Mouse (Mus musculus): ENCODE measurements around the gene Gfi1. TPM values are rescaled to one million over a fixed set of nuclear protein-coding genes. Genes with fewer than 3 reads are reported as not detected.

Gene Gfi1
- polyA plus RNA-seq, 1 experiment from 2014 or later, result 0.08 TPM

- no peak overlapping the region for H3K27ac ChIP-seq
- no peak overlapping the region for H3K9ac ChIP-seq
- no peaks in the 10 kb centered on the region for H3K36me3 ChIP-seq
- no peak overlapping the region for H3K4me3 ChIP-seq
- no peak overlapping the region for H3K4me2 ChIP-seq (replicated peaks)
- ATAC-seq (ENCODE audit: low FRiP score, low read depth), result no peak
- H3K9me3 ChIP-seq, result 0 out of 2 replicates have a peak, but pooled peaks cover 6% of the 10 kb centered on the region
- WGBS, result 83% methylated on average over 8 of the region's 8 CpGs
- no peaks in the 10 kb centered on the region for H3K4me1 ChIP-seq
- H3K27me3 ChIP-seq, result no peaks in the 10 kb centered on the region
Measured at GRCm38 (mm10) chr5:107698888-107699287, 26.9 kb downstream of the Gfi1 start.

DNA sequence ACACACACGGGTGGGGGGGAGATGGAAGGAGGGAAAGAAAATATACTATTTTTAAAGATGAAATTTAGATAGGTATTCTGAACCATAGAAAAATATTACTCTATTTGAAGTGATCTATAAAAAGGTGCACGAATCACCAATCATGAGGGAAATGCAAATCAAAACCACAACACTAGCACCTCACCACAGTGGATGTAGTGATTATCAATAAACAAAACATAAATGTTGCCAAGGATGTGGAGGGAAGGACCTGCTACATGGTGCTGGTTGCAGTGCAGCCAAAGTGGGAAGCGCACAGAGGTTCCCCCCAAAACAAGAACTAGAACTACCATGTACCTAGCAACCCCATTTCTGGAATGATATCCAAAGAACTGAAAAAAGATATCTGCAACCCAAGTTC is 30.8 kb downstream of the Gfi1 start:
- no peak for ATAC-seq (ENCODE audit: low FRiP score, low read depth)
- H3K36me3 ChIP-seq, result no peaks in the 10 kb centered on the region
- H3K9me3 ChIP-seq, result 0 out of 2 replicates have a peak, but pooled peaks cover 6% of the 10 kb centered on the region
- H3K4me3 ChIP-seq, result no peak overlapping the region
- H3K9ac ChIP-seq, result no peak overlapping the region
- H3K27me3 ChIP-seq, result no peaks in the 10 kb centered on the region; the same call in 1 of the 2 replicates
- WGBS, result 80% methylated on average over 3 of the region's 3 CpGs
- H3K27ac ChIP-seq, result no peak overlapping the region
- H3K4me2 ChIP-seq (replicated peaks), result no peak overlapping the region
- H3K4me1 ChIP-seq, result no peaks in the 10 kb centered on the region

GRCm38 (mm10) chr5:107688499-107688866 is 37.4 kb downstream of the Gfi1 start:
- H3K4me2 ChIP-seq (replicated peaks), result peak overlapping the region; percentile 72
- WGBS, result 26% methylated on average over 9 of the region's 9 CpGs
- no peaks in the 10 kb centered on the region for H3K36me3 ChIP-seq
- no peak overlapping the region; the same call in 1 of the 2 replicates for H3K27ac ChIP-seq
- peaks cover 13% of the 10 kb centered on the region for H3K27me3 ChIP-seq
- no peaks in the 10 kb centered on the region for H3K9me3 ChIP-seq
- ATAC-seq (ENCODE audit: low FRiP score, low read depth), result no peak; the same call in 1 of the 2 replicates
- peak overlapping the region; percentile 51 for H3K4me3 ChIP-seq
- H3K9ac ChIP-seq, result peak overlapping the region; percentile 60
- peaks cover 8% of the 10 kb centered on the region; the same call in 1 of the 2 replicates for H3K4me1 ChIP-seq

GRCm38 (mm10) chr5:107687592-107688498 is 38.0 kb downstream of the Gfi1 start:
- Histone ChIP-seq H3K4me1 (peaks cover 8% of the 10 kb centered on the region; the same call in 1 of the 2 replicates), H3K9me3 (no peaks in the 10 kb centered on the region), H3K4me3 (peak overlapping the region; percentile 51), H3K9ac (peak overlapping the region; percentile 60), H3K4me2 (replicated peaks) (peak overlapping the region; percentile 72), H3K36me3 (no peaks in the 10 kb centered on the region), H3K27me3 (peaks cover 13% of the 10 kb centered on the region), H3K27ac (no peak overlapping the region; the same call in 1 of the 2 replicates)
- ATAC-seq (ENCODE audit: low FRiP score, low read depth), result peak; percentile 95
- 12% methylated on average over 46 of the region's 46 CpGs for WGBS

- Histone ChIP-seq H3K27me3 (peaks cover 13% of the 10 kb centered on the region), H3K27ac (no peak overlapping the region), H3K4me1 (peaks cover 8% of the 10 kb centered on the region; the same call in 1 of the 2 replicates), H3K4me2 (replicated peaks) (no peak overlapping the region), H3K9me3 (no peaks in the 10 kb centered on the region), H3K4me3 (no peak overlapping the region), H3K36me3 (no peaks in the 10 kb centered on the region), H3K9ac (no peak overlapping the region)
- 86% methylated on average over 5 of the region's 5 CpGs for WGBS
- ATAC-seq (ENCODE audit: low FRiP score, low read depth), result no peak
Measured at GRCm38 (mm10) chr5:107687161-107687560, 38.7 kb downstream of the Gfi1 start.

- peaks cover 9% of the 10 kb centered on the region for H3K27me3 ChIP-seq
- H3K4me1 ChIP-seq, result peaks cover 8% of the 10 kb centered on the region; the same call in 1 of the 2 replicates
- H3K4me3 ChIP-seq, result no peak overlapping the region
- 75% methylated on average over 2 of the region's 2 CpGs for WGBS
- H3K36me3 ChIP-seq, result no peaks in the 10 kb centered on the region
- H3K9me3 ChIP-seq, result no peaks in the 10 kb centered on the region
- H3K4me2 ChIP-seq (replicated peaks), result no peak overlapping the region
- no peak for ATAC-seq (ENCODE audit: low FRiP score, low read depth)
- H3K27ac ChIP-seq, result no peak overlapping the region
- H3K9ac ChIP-seq, result no peak overlapping the region
Measured at GRCm38 (mm10) chr5:107684380-107684779, 41.5 kb downstream of the Gfi1 start.

GRCm38 (mm10) chr5:107681300-107681699 is 44.5 kb downstream of the Gfi1 start:
- Histone ChIP-seq H3K9ac (no peak overlapping the region), H3K27ac (no peak overlapping the region), H3K9me3 (no peaks in the 10 kb centered on the region), H3K4me3 (no peak overlapping the region), H3K27me3 (no peaks in the 10 kb centered on the region), H3K4me1 (no peaks in the 10 kb centered on the region), H3K4me2 (replicated peaks) (no peak overlapping the region), H3K36me3 (no peaks in the 10 kb centered on the region)
- 78% methylated on average over 5 of the region's 5 CpGs for WGBS
- ATAC-seq (ENCODE audit: low FRiP score, low read depth), result no peak

GRCm38 (mm10) chr5:107678392-107678791 is 47.4 kb downstream of the Gfi1 start:
- Histone ChIP-seq H3K27me3 (no peaks in the 10 kb centered on the region), H3K27ac (no peak overlapping the region), H3K4me3 (no peak overlapping the region), H3K9ac (no peak overlapping the region), H3K4me2 (replicated peaks) (no peak overlapping the region), H3K4me1 (no peaks in the 10 kb centered on the region), H3K9me3 (no peaks in the 10 kb centered on the region), H3K36me3 (no peaks in the 10 kb centered on the region)
- no peak for ATAC-seq (ENCODE audit: low FRiP score, low read depth)
- 56% methylated on average over 5 of the region's 5 CpGs for WGBS

Other genes starting within 250 kb of the Gfi1 start
- gene Gm42669, start 218.4 kb downstream of the Gfi1 start, polyA plus RNA-seq (2015; fragmentation: Nextera tagmentation; extraction: Ambion mirVana), result 0.51 and 0.64 TPM in 2 replicates
- 0.13 and 0.17 TPM in 2 replicates for gene 1700028K03Rik, start 191.3 kb downstream of the Gfi1 start, polyA plus RNA-seq (2015; fragmentation: Nextera tagmentation; extraction: Ambion mirVana)
- gene Rpap2, start 128.7 kb downstream of the Gfi1 start, polyA plus RNA-seq (2015; fragmentation: Nextera tagmentation; extraction: Ambion mirVana), result 20.5 and 22.3 TPM in 2 replicates
- 44.1 and 46.4 TPM in 2 replicates for gene Glmn, start 128.1 kb downstream of the Gfi1 start, polyA plus RNA-seq (2015; fragmentation: Nextera tagmentation; extraction: Ambion mirVana)
- gene Ube2d2b, start 104.1 kb upstream of the Gfi1 start, polyA plus RNA-seq (2015; fragmentation: Nextera tagmentation; extraction: Ambion mirVana), result 0.14 and 0.17 TPM in 2 replicates
- gene Evi5, start 149.1 kb upstream of the Gfi1 start, polyA plus RNA-seq (2015; fragmentation: Nextera tagmentation; extraction: Ambion mirVana), result 86.8 and 88.5 TPM in 2 replicates
- gene Rpl5, start 174.5 kb upstream of the Gfi1 start, polyA plus RNA-seq (2015; fragmentation: Nextera tagmentation; extraction: Ambion mirVana), result 75.5 and 79.7 TPM in 2 replicates